9 mouse cellular contexts compared by ENCODE assay signal in the genomic region with DNA sequence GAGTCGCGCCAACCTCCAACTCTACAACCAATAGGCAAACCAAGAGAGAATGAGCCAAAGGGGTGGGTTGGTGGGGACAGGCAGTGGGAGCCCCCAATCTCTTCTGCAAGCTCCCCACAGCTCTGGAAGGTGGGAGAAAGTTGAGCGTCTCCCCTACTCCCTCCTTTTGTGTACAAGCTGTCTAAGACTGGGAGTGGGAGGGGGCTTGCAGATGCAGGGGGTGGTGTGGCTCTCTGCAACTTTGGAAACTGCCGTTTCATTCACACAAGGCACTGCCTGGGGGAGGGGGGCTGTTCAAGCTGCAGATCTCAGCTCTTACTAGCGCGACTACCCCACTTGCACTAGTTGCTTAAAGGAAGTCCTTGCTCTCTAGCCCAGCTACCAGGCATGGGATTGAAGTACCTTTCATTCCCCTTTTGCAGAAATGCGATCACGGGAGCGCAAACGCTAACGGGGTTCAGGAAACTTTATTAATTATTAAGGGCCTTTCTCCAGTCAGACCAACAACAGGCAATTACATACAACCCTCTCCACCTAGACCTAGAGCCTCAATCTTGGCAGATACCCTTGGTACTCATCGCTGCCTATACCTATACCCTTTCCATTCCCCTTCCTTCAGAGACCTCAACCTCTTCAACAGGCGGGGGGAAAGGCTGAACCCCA. TPM values are rescaled to one million over a fixed set of nuclear protein-coding genes. Genes with fewer than 3 reads are reported as not detected.
DNase-seq lines count a peak whose midpoint lies in the region; ATAC-seq and TF ChIP-seq lines count a peak whose summit lies in the region.
"Had no signal": no experiment of that assay in that cellular context is flagged by ENCODE, and none has a peak within 500 bp of the region (broad histone marks: within the 10 kb centered on the region; RNA-seq: fewer than 3 reads in every experiment).

No protein-coding gene starts in this region.

- H3K9ac ChIP-seq in stomach, embryonic 14.5 days (replicated peaks; ENCODE audit: low read depth, low read length): peak overlapping the region; percentile 76

- no peak for TF ChIP-seq POLR2A in lung, adult 2 months (IDR thresholded peaks at IDR 0.05; ENCODE audit: borderline replicate concordance, extremely low read depth, low read depth, low read length)

- intact Hi-C loops in heart, postnatal 10 days (cut with DNase I): loop anchor here (2.0 to 10.0 kb wide), 3 partner anchors 178 to 503 kb away; no protein-coding TSS in a partner anchor

- H3K4me2 ChIP-seq in stomach, embryonic 14.5 days (replicated peaks; ENCODE audit: low read depth, low read length): peak overlapping the region; percentile 96

- peaks cover 48% of the 10 kb centered on the region for H3K36me3 ChIP-seq in embryonic facial prominence, embryonic 10.5 days (replicated peaks)
- H3K36me3 ChIP-seq in stomach, embryonic 14.5 days (ENCODE audit: control insufficient read depth, insufficient read depth, low read length): peaks cover 10% of the 10 kb centered on the region

- H3K27me3 ChIP-seq in embryonic facial prominence, embryonic 10.5 days (replicated peaks; ENCODE audit: low read depth, poor library complexity, severe bottlenecking): peaks cover 7% of the 10 kb centered on the region; the same call in 1 of the 2 replicates
- H3K27me3 ChIP-seq in stomach, embryonic 14.5 days (ENCODE audit: control insufficient read depth, insufficient read depth, low read length): no peaks in the 10 kb centered on the region
- H3K27me3 ChIP-seq: Patski had no signal

- no peak for TF ChIP-seq CTCF in lung, adult 2 months (IDR thresholded peaks at IDR 0.05; ENCODE audit: insufficient read depth, low read length)

- peak overlapping the region; percentile 62 for H3K4me3 ChIP-seq in lung, adult 2 months (replicated peaks; ENCODE audit: extremely low read depth, low read depth, low read length)
- peak overlapping the region; percentile 80 for H3K4me3 ChIP-seq in embryonic facial prominence, embryonic 10.5 days
- peak overlapping the region; percentile 75 for H3K4me3 ChIP-seq in stomach, embryonic 14.5 days (ENCODE audit: low read depth, low read length)

- H3K27ac ChIP-seq in embryonic facial prominence, embryonic 10.5 days (replicated peaks): peak overlapping the region; percentile 98
- H3K27ac ChIP-seq in stomach, embryonic 14.5 days (ENCODE audit: low read length): peak overlapping the region; percentile 86

- ATAC-seq in stomach, embryonic 14.5 days (ENCODE audit: insufficient number of reproducible peaks, insufficient read depth, low FRiP score, low read depth): peak; percentile 4; the same call in 1 of the 2 replicates

- H3K9me3 ChIP-seq in embryonic facial prominence, embryonic 10.5 days: no peaks in the 10 kb centered on the region
- H3K9me3 ChIP-seq in stomach, embryonic 14.5 days (ENCODE audit: control insufficient read depth, low read depth, low read length): no peaks in the 10 kb centered on the region

- DNase-seq in lung, adult 2 months: peak; percentile 21
- DNase-seq in lung, postnatal 36 days: no peak
- DNase-seq in embryonic facial prominence, embryonic 10.5 days (ENCODE audit: low spot score): peak; percentile 81
- DNase-seq in heart, postnatal 10 days: peak; percentile 24 to 39
- DNase-seq in layer of hippocampus, adult 8-10 months (ENCODE audit: low spot score in 2 of 2): peak; percentile 8 to 23
- peak; percentile 27 to 32 for DNase-seq in lung, postnatal 4 days
- no peak for DNase-seq in gastrocnemius, postnatal 10 days

- peaks cover 21% of the 10 kb centered on the region for H3K4me1 ChIP-seq in lung, adult 2 months (ENCODE audit: control insufficient read depth, insufficient read depth, low read length)
- peaks cover 38% of the 10 kb centered on the region for H3K4me1 ChIP-seq in embryonic facial prominence, embryonic 10.5 days
- H3K4me1 ChIP-seq in stomach, embryonic 14.5 days (ENCODE audit: control insufficient read depth, insufficient read depth, low read length): peaks cover 16% of the 10 kb centered on the region; the same call in 1 of the 2 replicates

- under 1% methylated on average over 13 of the region's 13 CpGs for WGBS in lung, adult 2 months
- under 1% methylated on average over 13 of the region's 13 CpGs for WGBS in embryonic facial prominence, embryonic 10.5 days
- WGBS in stomach, embryonic 14.5 days: under 1% methylated on average over 13 of the region's 13 CpGs

RNA-seq across cellular contexts. Expression of a gene that starts 1.1 kb away (rescaled TPM):
- polyA plus RNA-seq in lung, adult 2 months (2012; rRNA removed): 2.2 and 2.6 TPM in 2 replicates
- polyA plus RNA-seq in embryonic facial prominence, embryonic 10.5 days (2016; fragmentation: Nextera tagmentation; extraction: Ambion mirVana): 154 and 170 TPM in 2 replicates
- total RNA-seq in heart, postnatal 10 days (2021): 10 to 100 TPM; 11.7 to 14.5 TPM
- 1 to 10 TPM; 6.9 to 8.6 (median 7.8) TPM for total RNA-seq in layer of hippocampus, adult 8-10 months (2022)
- 47.6 and 47.9 TPM in 2 replicates for polyA plus RNA-seq in stomach, embryonic 14.5 days (2014; fragmentation: Nextera tagmentation; extraction: Ambion mirVana)
- 1 to 10 TPM; 2.3 to 4.1 TPM for total RNA-seq in gastrocnemius, postnatal 10 days (2021)

Comparison
In these comparisons a context has a peak if more than half of its experiments do, and no peak if none do; other contexts are left out.
1. DNase-seq: peak in lung, adult 2 months (single experiment), embryonic facial prominence, embryonic 10.5 days (single experiment), heart, postnatal 10 days (2 of 2), layer of hippocampus, adult 8-10 months (2 of 2) and lung, postnatal 4 days (2 of 2); none in lung, postnatal 36 days (single experiment) and gastrocnemius, postnatal 10 days (single experiment).
2. Peak in every context shown above with its lines, with median percentiles within 50 percentile points of each other: H3K4me3 ChIP-seq.